Mouse (Mus musculus): ENCODE measurements around the gene Nkain4. TPM values are rescaled to one million over a fixed set of nuclear protein-coding genes. Genes with fewer than 3 reads are reported as not detected.

Nkain4 gene
- polyA plus RNA-seq, 1 experiment from 2014 or later: 1.6 TPM

GRCm38 (mm10) chr2:180891835-180892323 is 62.6 kb downstream of the Nkain4 start:
- ATAC-seq (ENCODE audit: low read depth): no peak
- Histone ChIP-seq H3K4me2 (ENCODE audit: low read depth, low read length) (no peak overlapping the region), H3K27ac (ENCODE audit: low read length) (no peak overlapping the region), H3K4me1 (ENCODE audit: control insufficient read depth, low read depth, low read length) (peaks cover 9% of the 10 kb centered on the region), H3K27me3 (ENCODE audit: control insufficient read depth, insufficient read depth, low read depth, low read length) (peaks cover 90% of the 10 kb centered on the region), H3K9me3 (replicated peaks; ENCODE audit: control insufficient read depth, low read length) (no peaks in the 10 kb centered on the region), H3K4me3 (ENCODE audit: low read depth, low read length) (no peak overlapping the region), H3K36me3 (ENCODE audit: control insufficient read depth, insufficient read depth) (no peaks in the 10 kb centered on the region), H3K9ac (ENCODE audit: low read depth, low read length) (no peak overlapping the region)
- 12% methylated on average over 9 of the region's 9 CpGs for WGBS (ENCODE audit: insufficient replicate concordance)

DNA sequence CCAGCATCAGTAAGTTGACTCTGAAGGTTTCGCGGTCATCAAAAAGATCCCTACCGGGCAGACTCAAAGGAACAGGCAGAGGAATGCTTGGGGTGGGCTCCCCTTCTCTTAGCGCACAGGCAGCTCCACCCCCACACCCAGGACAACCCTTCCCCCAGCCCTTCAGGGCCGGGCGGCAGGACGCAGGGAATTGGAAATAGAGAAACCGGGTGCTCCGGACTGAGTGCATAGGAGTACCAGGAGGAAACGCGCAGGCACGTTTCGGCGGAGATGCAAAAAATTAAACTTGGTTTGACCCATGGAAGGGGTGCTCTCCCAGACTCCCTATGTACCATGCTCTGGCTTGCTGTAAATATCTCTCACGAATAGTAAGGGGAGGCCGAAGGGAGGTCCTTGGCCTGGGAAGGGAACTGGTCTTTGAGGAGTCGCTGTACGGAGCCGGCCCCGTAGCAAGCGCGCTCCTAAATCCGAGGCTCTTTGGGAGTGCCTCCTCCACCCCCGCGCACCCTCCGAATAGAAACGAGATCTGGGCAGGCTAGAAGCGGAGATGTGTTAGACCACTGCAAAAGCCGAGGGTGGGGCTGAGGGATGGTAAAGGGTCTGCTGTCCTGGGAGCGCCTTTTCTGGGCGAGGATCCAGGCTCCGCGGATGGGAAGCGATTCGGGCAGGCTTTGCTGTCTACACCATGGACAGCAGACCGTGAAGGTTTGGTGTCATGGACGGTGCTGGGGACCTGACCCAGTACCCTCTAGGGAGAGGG is 63.2 kb downstream of the Nkain4 start:
- H3K9me3 ChIP-seq (replicated peaks; ENCODE audit: control insufficient read depth, low read length): no peaks in the 10 kb centered on the region
- no peaks in the 10 kb centered on the region for H3K36me3 ChIP-seq (ENCODE audit: control insufficient read depth, insufficient read depth)
- 2% methylated on average over 37 of the region's 37 CpGs for WGBS (ENCODE audit: insufficient replicate concordance)
- no peak for ATAC-seq (ENCODE audit: low read depth)
- peaks cover 85% of the 10 kb centered on the region for H3K27me3 ChIP-seq (ENCODE audit: control insufficient read depth, insufficient read depth, low read depth, low read length)
- no peak overlapping the region for H3K27ac ChIP-seq (ENCODE audit: low read length)
- H3K4me1 ChIP-seq (ENCODE audit: control insufficient read depth, low read depth, low read length): peaks cover 9% of the 10 kb centered on the region
- H3K4me3 ChIP-seq (ENCODE audit: low read depth, low read length): no peak overlapping the region
- no peak overlapping the region for H3K9ac ChIP-seq (ENCODE audit: low read depth, low read length)
- H3K4me2 ChIP-seq (ENCODE audit: low read depth, low read length): no peak overlapping the region

DNA sequence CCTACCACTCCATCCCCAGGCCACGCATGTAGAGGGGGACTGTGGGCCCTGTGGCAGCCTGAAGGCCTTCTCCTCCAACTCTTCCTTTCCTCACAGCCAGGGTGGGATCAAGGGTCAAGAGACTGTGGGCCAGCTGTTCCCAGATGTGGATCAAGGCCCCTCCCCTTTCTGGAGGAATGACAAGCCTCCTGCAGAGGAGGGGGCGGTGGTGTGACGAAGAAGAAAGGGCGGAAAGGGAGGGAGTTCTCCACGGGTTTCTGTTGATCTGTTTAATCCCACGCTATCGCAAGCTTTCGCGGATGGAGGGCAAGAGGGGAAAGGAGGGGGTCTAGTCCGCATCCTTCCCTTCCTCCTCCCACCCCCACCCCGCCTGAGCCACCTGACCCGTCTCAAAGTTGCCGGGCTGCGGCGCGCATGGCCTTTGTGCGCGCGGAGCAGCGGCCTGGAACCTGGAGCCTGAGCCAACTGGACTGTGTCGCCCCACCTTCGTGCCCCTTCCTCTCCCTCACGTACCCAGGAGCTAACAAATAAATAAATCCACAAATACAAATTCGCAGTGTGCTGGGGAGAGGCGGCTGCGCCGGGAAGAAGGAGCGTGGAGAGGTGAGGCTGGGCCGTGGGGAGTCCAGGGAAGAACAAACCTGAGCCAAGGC is 64.0 kb downstream of the Nkain4 start:
- peaks cover 77% of the 10 kb centered on the region for H3K27me3 ChIP-seq (ENCODE audit: control insufficient read depth, insufficient read depth, low read depth, low read length)
- H3K27ac ChIP-seq (ENCODE audit: low read length): no peak overlapping the region
- H3K9ac ChIP-seq (ENCODE audit: low read depth, low read length): no peak overlapping the region
- H3K4me1 ChIP-seq (ENCODE audit: control insufficient read depth, low read depth, low read length): peaks cover 9% of the 10 kb centered on the region
- no peak overlapping the region for H3K4me3 ChIP-seq (ENCODE audit: low read depth, low read length)
- WGBS (ENCODE audit: insufficient replicate concordance): 5% methylated on average over 29 of the region's 29 CpGs
- H3K4me2 ChIP-seq (ENCODE audit: low read depth, low read length): no peak overlapping the region
- no peak for ATAC-seq (ENCODE audit: low read depth)
- H3K36me3 ChIP-seq (ENCODE audit: control insufficient read depth, insufficient read depth): no peaks in the 10 kb centered on the region
- no peaks in the 10 kb centered on the region for H3K9me3 ChIP-seq (replicated peaks; ENCODE audit: control insufficient read depth, low read length)

GRCm38 (mm10) chr2:180889921-180890280 is 64.6 kb downstream of the Nkain4 start:
- Histone ChIP-seq H3K9ac (ENCODE audit: low read depth, low read length) (no peak overlapping the region), H3K4me1 (ENCODE audit: control insufficient read depth, low read depth, low read length) (peaks cover 9% of the 10 kb centered on the region), H3K36me3 (ENCODE audit: control insufficient read depth, insufficient read depth) (no peaks in the 10 kb centered on the region), H3K4me3 (ENCODE audit: low read depth, low read length) (no peak overlapping the region), H3K27me3 (ENCODE audit: control insufficient read depth, insufficient read depth, low read depth, low read length) (peaks cover 71% of the 10 kb centered on the region), H3K9me3 (replicated peaks; ENCODE audit: control insufficient read depth, low read length) (no peaks in the 10 kb centered on the region), H3K4me2 (ENCODE audit: low read depth, low read length) (no peak overlapping the region), H3K27ac (ENCODE audit: low read length) (no peak overlapping the region)
- no peak for ATAC-seq (ENCODE audit: low read depth)
- WGBS (ENCODE audit: insufficient replicate concordance): 13% methylated on average over 4 of the region's 4 CpGs

DNA sequence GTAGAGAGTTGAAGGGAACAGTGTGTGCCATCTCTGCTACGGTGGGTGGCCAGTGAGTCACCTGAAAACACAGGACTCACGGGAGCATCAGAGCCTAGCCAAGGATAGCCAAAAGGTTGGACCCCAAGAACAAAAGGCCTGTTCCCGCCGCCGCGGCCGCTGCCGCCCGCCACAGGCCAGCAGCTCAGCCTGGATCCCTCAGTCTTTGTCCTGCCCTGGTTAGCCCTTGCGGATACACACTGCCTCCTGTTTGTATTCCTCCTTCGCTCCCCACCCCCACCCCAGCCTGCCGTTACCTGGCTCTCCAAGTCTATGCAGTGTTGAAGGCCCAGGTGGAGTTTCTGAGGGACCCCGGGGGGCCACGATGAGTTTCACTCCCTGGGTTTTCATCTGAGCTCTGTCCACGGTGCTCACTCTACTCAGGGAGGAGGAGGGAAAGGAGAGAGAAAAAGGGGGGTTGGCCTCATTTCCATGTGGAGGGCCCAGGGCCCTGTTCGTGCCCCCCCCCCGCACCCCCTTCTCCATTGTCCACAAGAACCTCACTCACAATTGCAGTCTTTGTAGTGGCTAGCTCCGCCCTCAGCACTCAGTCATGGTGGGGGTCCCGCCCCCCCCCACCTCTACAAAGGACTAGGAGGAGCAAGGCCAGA is 65.1 kb downstream of the Nkain4 start:
- H3K27me3 ChIP-seq (ENCODE audit: control insufficient read depth, insufficient read depth, low read depth, low read length): peaks cover 66% of the 10 kb centered on the region
- ATAC-seq (ENCODE audit: low read depth): no peak
- peaks cover 9% of the 10 kb centered on the region for H3K4me1 ChIP-seq (ENCODE audit: control insufficient read depth, low read depth, low read length)
- H3K36me3 ChIP-seq (ENCODE audit: control insufficient read depth, insufficient read depth): no peaks in the 10 kb centered on the region
- no peak overlapping the region for H3K9ac ChIP-seq (ENCODE audit: low read depth, low read length)
- no peak overlapping the region for H3K4me3 ChIP-seq (ENCODE audit: low read depth, low read length)
- H3K27ac ChIP-seq (ENCODE audit: low read length): no peak overlapping the region
- H3K9me3 ChIP-seq (replicated peaks; ENCODE audit: control insufficient read depth, low read length): no peaks in the 10 kb centered on the region
- WGBS (ENCODE audit: insufficient replicate concordance): 8% methylated on average over 19 of the region's 19 CpGs
- H3K4me2 ChIP-seq (ENCODE audit: low read depth, low read length): no peak overlapping the region

GRCm38 (mm10) chr2:180885270-180885669 is 69.2 kb downstream of the Nkain4 start:
- H3K4me2 ChIP-seq (ENCODE audit: low read depth, low read length): no peak overlapping the region
- H3K4me1 ChIP-seq (ENCODE audit: control insufficient read depth, low read depth, low read length): no peaks in the 10 kb centered on the region
- H3K9ac ChIP-seq (ENCODE audit: low read depth, low read length): no peak overlapping the region
- no peak overlapping the region for H3K27ac ChIP-seq (ENCODE audit: low read length)
- no peak overlapping the region for H3K4me3 ChIP-seq (ENCODE audit: low read depth, low read length)
- no peaks in the 10 kb centered on the region for H3K9me3 ChIP-seq (replicated peaks; ENCODE audit: control insufficient read depth, low read length)
- peaks cover 25% of the 10 kb centered on the region for H3K27me3 ChIP-seq (ENCODE audit: control insufficient read depth, insufficient read depth, low read depth, low read length)
- ATAC-seq (ENCODE audit: low read depth): no peak
- H3K36me3 ChIP-seq (ENCODE audit: control insufficient read depth, insufficient read depth): no peaks in the 10 kb centered on the region
- WGBS (ENCODE audit: insufficient replicate concordance): 42% methylated on average over 5 of the region's 5 CpGs

Small RNA genes lying within 50 kb of the gene (microRNA-seq; reads per million reads assigned to microRNA genes)
- not detected for gene Mir124a-3

Other genes with a start within 250 kb of the Nkain4 start
- 12.6 and 12.9 TPM in 2 replicates for gene Dido1, start 244.7 kb downstream of the Nkain4 start, polyA plus RNA-seq (2015; fragmentation: Nextera tagmentation; extraction: Ambion mirVana)
- gene Gid8, start 244.6 kb downstream of the Nkain4 start, polyA plus RNA-seq (2015; fragmentation: Nextera tagmentation; extraction: Ambion mirVana): 101 and 112 TPM in 2 replicates
- gene Slc17a9, start 229.4 kb downstream of the Nkain4 start, polyA plus RNA-seq (2015; fragmentation: Nextera tagmentation; extraction: Ambion mirVana): 10.4 and 10.8 TPM in 2 replicates
- gene Bhlhe23, start 177.8 kb downstream of the Nkain4 start, polyA plus RNA-seq (2015; fragmentation: Nextera tagmentation; extraction: Ambion mirVana): not detected in 2 replicates
- 4.2 and 4.6 TPM in 2 replicates for gene Ythdf1, start 33.8 kb downstream of the Nkain4 start, polyA plus RNA-seq (2015; fragmentation: Nextera tagmentation; extraction: Ambion mirVana)
- not detected in 2 replicates for gene Birc7, start 25.7 kb downstream of the Nkain4 start, polyA plus RNA-seq (2015; fragmentation: Nextera tagmentation; extraction: Ambion mirVana)
- 32.7 and 33.2 TPM in 2 replicates for gene Arfgap1, start 12.5 kb upstream of the Nkain4 start, polyA plus RNA-seq (2015; fragmentation: Nextera tagmentation; extraction: Ambion mirVana)
- gene Col20a1, start 31.8 kb upstream of the Nkain4 start, polyA plus RNA-seq (2015; fragmentation: Nextera tagmentation; extraction: Ambion mirVana): 0.04 and 0.09 TPM in 2 replicates
- 0.79 and 1.4 TPM in 2 replicates for gene Chrna4, start 88.8 kb upstream of the Nkain4 start, polyA plus RNA-seq (2015; fragmentation: Nextera tagmentation; extraction: Ambion mirVana)
- gene Kcnq2, start 180.6 kb upstream of the Nkain4 start, polyA plus RNA-seq (2015; fragmentation: Nextera tagmentation; extraction: Ambion mirVana): 0.16 and 0.32 TPM in 2 replicates
- gene Eef1a2, start 202.3 kb upstream of the Nkain4 start, polyA plus RNA-seq (2015; fragmentation: Nextera tagmentation; extraction: Ambion mirVana): not detected in 2 replicates
- gene Ppdpf, start 232.5 kb upstream of the Nkain4 start, polyA plus RNA-seq (2015; fragmentation: Nextera tagmentation; extraction: Ambion mirVana): 92.7 and 94.4 TPM in 2 replicates
- gene Ptk6, start 248.1 kb upstream of the Nkain4 start, polyA plus RNA-seq (2015; fragmentation: Nextera tagmentation; extraction: Ambion mirVana): 0.15 and 0.27 TPM in 2 replicates